Mouse (Mus musculus) small intestine, adult 2 months (tissue): ENCODE data around the gene Znhit2. TPM values are rescaled to one million over a fixed set of nuclear protein-coding genes. Genes with fewer than 3 reads are reported as not detected.

ENCODE experiments used
- H3K27ac ChIP-seq: fragments of 200-500 bp; 2 replicates; pipeline ENCODE4 v1.5.1; 2012; ENCODE audit warnings: low read depth, low read length, control low read depth, inconsistent platforms; ENCODE audit not compliant: insufficient read depth
- H3K27me3 ChIP-seq: fragments of 200-500 bp; 2 replicates; pipeline ENCODE4 v1.6.1; 2012; ENCODE audit warnings: mild to moderate bottlenecking, moderate library complexity, low read length, inconsistent platforms; ENCODE audit not compliant: control insufficient read depth, insufficient read depth
- H3K36me3 ChIP-seq: fragments of 200-500 bp; 2 replicates; pipeline ENCODE4 v1.6.1; 2012; ENCODE audit warnings: mild to moderate bottlenecking, low read length, control low read depth, inconsistent platforms; ENCODE audit not compliant: control insufficient read depth, insufficient read depth
- H3K4me1 ChIP-seq: fragments of 200-500 bp; 2 replicates; pipeline ENCODE4 v1.6.1; 2012; ENCODE audit warnings: low read length, inconsistent platforms, mixed read lengths; ENCODE audit not compliant: control insufficient read depth, insufficient read depth, insufficient read length
- H3K4me3 ChIP-seq: fragments of 200-500 bp; 2 replicates; pipeline ENCODE4 v1.5.1; 2012; ENCODE audit warnings: low read depth, mild to moderate bottlenecking, control low read depth, inconsistent platforms, low read length, moderate library complexity
- CTCF ChIP-seq: fragments of 200-500 bp; IDR thresholded peaks from 2 replicates; pipeline ENCODE4 v1.5.1; 2012; ENCODE audit warnings: low read depth, mild to moderate bottlenecking, control low read depth, inconsistent platforms, low read length, moderate library complexity, mixed read lengths; ENCODE audit not compliant: insufficient replicate concordance, insufficient read length; ENCODE audit errors: extremely low read depth
- POLR2A ChIP-seq: fragments of 200-500 bp; IDR thresholded peaks from 2 replicates; pipeline ENCODE4 v1.6.1; 2012; ENCODE audit warnings: low read depth, mild to moderate bottlenecking, control low read depth, inconsistent platforms, low read length, moderate library complexity
- WGBS: fragments of 180-500 bp; shearing (Covaris S2); methylation state at CpG from one replicate; pipeline ENCODE4 v1.1.7; 2018; 5-methylcytosine and 5-hydroxymethylcytosine counted together
- polyA plus RNA-seq: library from polyadenylated mRNA; depleted of rRNA; stranded (reverse); fragments of >200 nt; gene quantifications from 2 replicates; pipeline ENCODE4 v1.2.3, GENCODE M21; 2012; rRNA removed

Gene Znhit2
- polyA plus RNA-seq, 1 experiment, result 78.1 TPM

GRCm38 (mm10) chr19:6101186-6101585, 40.2 kb downstream of the Znhit2 start:
- WGBS, result 83% methylated on average over 6 of the region's 6 CpGs
- no peak for TF ChIP-seq CTCF
- TF ChIP-seq POLR2A, result no peak
- Histone ChIP-seq H3K36me3 (no peaks in the 10 kb centered on the region), H3K27ac (no peak overlapping the region), H3K4me3 (no peak overlapping the region), H3K27me3 (no peaks in the 10 kb centered on the region), H3K4me1 (peaks cover 19% of the 10 kb centered on the region)

DNA sequence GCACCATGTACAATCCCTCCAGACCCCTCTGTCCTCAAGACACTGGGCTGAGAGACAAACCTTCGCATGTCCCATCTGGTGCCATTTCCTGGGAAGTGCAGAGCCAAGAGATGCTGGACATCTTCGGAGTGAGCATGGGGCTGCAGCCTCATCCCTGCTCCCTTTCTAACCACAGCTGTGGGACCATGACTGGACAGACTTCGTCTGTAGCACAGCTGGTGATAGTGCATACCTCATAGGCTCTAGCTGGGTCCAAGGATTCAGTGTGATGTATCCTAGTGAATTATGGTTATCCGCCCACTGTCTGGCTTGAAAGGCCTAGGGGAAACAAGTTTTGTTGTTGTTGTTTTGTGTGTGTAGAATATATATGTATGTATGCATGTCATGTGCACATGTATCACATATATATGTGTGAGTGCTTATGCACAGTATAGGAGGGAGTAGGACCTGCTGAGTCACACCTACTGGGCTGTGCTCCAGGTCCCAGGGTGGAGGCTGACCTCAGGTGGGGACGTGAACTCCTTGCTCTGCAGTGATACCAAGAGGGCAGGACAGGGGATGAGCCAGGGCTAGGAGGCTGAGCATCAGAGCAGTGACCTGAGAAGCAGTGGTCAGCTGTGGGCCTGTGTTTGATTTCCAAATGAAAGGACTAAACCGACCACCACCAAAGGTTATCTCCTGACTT, 41.3 kb downstream of the Znhit2 start:
- no peaks in the 10 kb centered on the region for H3K36me3 ChIP-seq
- TF ChIP-seq CTCF (no peak), POLR2A (no peak)
- no peak overlapping the region for H3K4me3 ChIP-seq
- H3K27me3 ChIP-seq, result no peaks in the 10 kb centered on the region
- WGBS, result 67% methylated on average over 6 of the region's 6 CpGs
- H3K4me1 ChIP-seq, result peaks cover 19% of the 10 kb centered on the region
- H3K27ac ChIP-seq, result peak overlapping the region; percentile 26; the same call in 1 of the 2 replicates

DNA sequence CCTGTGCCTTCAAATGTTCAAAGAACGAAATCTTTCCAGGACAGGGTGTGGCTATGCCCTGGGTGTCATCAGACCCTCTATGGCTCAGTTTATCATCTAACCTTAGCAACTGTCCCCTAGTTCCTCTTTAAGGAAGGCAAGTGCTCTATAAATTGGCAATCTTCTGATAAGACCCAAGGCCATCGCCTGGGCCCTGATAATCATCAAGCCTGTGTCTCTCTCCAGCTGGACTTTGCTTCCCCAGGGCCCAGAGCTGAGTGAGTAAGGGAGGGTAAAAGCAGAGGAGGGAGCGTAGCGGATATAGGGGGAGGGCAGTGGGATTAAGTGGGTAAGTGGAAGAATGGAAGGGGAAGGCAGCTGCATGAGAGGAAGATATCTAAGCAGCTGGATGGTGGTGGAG, 43.5 kb downstream of the Znhit2 start:
- TF ChIP-seq CTCF (no peak), POLR2A (no peak)
- WGBS, result 30% methylated on average over 4 of the region's 4 CpGs
- peaks cover 19% of the 10 kb centered on the region for H3K4me1 ChIP-seq
- H3K27me3 ChIP-seq, result no peaks in the 10 kb centered on the region
- peak overlapping the region; percentile 71 for H3K27ac ChIP-seq
- H3K4me3 ChIP-seq, result no peak overlapping the region
- H3K36me3 ChIP-seq, result peaks cover 14% of the 10 kb centered on the region; the same call in 1 of the 2 replicates

GRCm38 (mm10) chr19:6105586-6105985, 44.6 kb downstream of the Znhit2 start, which contains the start of gene Naaladl1:
Gene Naaladl1 (plus strand): TSS chr19:6105782.
- Histone ChIP-seq H3K4me1 (peaks cover 19% of the 10 kb centered on the region), H3K27me3 (no peaks in the 10 kb centered on the region), H3K4me3 (peak within 1 kb of the TSS; percentile 64), H3K27ac (peak within 1 kb of the TSS; percentile 71), H3K36me3 (peaks cover 21% of the 10 kb centered on the region; the same call in 1 of the 2 replicates)
- WGBS, result 38% methylated on average over 7 of the region's 7 CpGs
- TF ChIP-seq POLR2A (peak; percentile 95), CTCF (no peak)

Other genes with a start within 250 kb of the Znhit2 start
- gene Frmd8, start 185.9 kb upstream of the Znhit2 start, polyA plus RNA-seq, result 32.1 and 62.1 TPM in 2 replicates
- gene Slc25a45, start 183.4 kb upstream of the Znhit2 start, polyA plus RNA-seq, result 207 and 241 TPM in 2 replicates
- 0.90 and 2.0 TPM in 2 replicates for gene Tigd3, start 167.0 kb upstream of the Znhit2 start, polyA plus RNA-seq
- 34.1 and 64.3 TPM in 2 replicates for gene Dpf2, start 148.2 kb upstream of the Znhit2 start, polyA plus RNA-seq
- 10.3 and 30.6 TPM in 2 replicates for gene Cdc42ep2, start 136.4 kb upstream of the Znhit2 start, polyA plus RNA-seq
- 14.2 and 40.8 TPM in 2 replicates for gene Pola2, start 97.0 kb upstream of the Znhit2 start, polyA plus RNA-seq
- gene Slc22a20, start 75.0 kb upstream of the Znhit2 start, polyA plus RNA-seq, result 0.08 TPM in 1 of 2 replicates, not detected in the other
- 30.9 and 129 TPM in 2 replicates for gene Capn1, start 45.3 kb upstream of the Znhit2 start, polyA plus RNA-seq
- gene Syvn1, start 14.6 kb upstream of the Znhit2 start, polyA plus RNA-seq, result 70.9 and 103 TPM in 2 replicates
- 7.6 and 14.8 TPM in 2 replicates for gene Mrpl49, start 3.4 kb upstream of the Znhit2 start, polyA plus RNA-seq
- gene Fau, start 3.3 kb upstream of the Znhit2 start, polyA plus RNA-seq, result 1,660 and 2,469 TPM in 2 replicates
- 30.6 and 49.4 TPM in 2 replicates for gene Tm7sf2, start 7.2 kb downstream of the Znhit2 start, polyA plus RNA-seq
- gene Vps51, start 16.0 kb downstream of the Znhit2 start, polyA plus RNA-seq, result 46.5 and 84.2 TPM in 2 replicates
- gene Tmem262, start 18.8 kb downstream of the Znhit2 start, polyA plus RNA-seq, result not detected in 2 replicates
- gene Gm28374, start 21.1 kb downstream of the Znhit2 start, polyA plus RNA-seq, result not detected in 2 replicates
- gene Zfpl1, start 23.8 kb downstream of the Znhit2 start, polyA plus RNA-seq, result 62.1 and 119 TPM in 2 replicates
- gene Cdca5, start 23.8 kb downstream of the Znhit2 start, polyA plus RNA-seq, result 1.6 and 2.6 TPM in 2 replicates
- not detected in 2 replicates for gene AC131692.1, start 33.2 kb downstream of the Znhit2 start, polyA plus RNA-seq
- 46.7 and 1,874 TPM in 2 replicates for gene Naaladl1, start 44.6 kb downstream of the Znhit2 start, polyA plus RNA-seq
- 35.7 and 46.4 TPM in 2 replicates for gene Sac3d1, start 57.5 kb downstream of the Znhit2 start, polyA plus RNA-seq
- gene Snx15, start 67.1 kb downstream of the Znhit2 start, polyA plus RNA-seq, result 19.8 and 41.8 TPM in 2 replicates
- gene Batf2, start 79.8 kb downstream of the Znhit2 start, polyA plus RNA-seq, result 67.6 and 146 TPM in 2 replicates
- gene Arl2, start 80.4 kb downstream of the Znhit2 start, polyA plus RNA-seq, result 62.7 and 98.9 TPM in 2 replicates
- 0.17 and 1.7 TPM in 2 replicates for gene Majin, start 123.2 kb downstream of the Znhit2 start, polyA plus RNA-seq
- gene Gpha2, start 165.2 kb downstream of the Znhit2 start, polyA plus RNA-seq, result 0.74 TPM in 1 of 2 replicates, not detected in the other
- 64.2 and 112 TPM in 2 replicates for gene Ppp2r5b, start 174.7 kb downstream of the Znhit2 start, polyA plus RNA-seq
- gene Atg2a, start 180.5 kb downstream of the Znhit2 start, polyA plus RNA-seq, result 37.0 and 68.8 TPM in 2 replicates
- 315 and 714 TPM in 2 replicates for gene Ehd1, start 215.5 kb downstream of the Znhit2 start, polyA plus RNA-seq
- gene Cdc42bpg, start 245.3 kb downstream of the Znhit2 start, polyA plus RNA-seq, result 26.0 and 53.2 TPM in 2 replicates